Mouse (Mus musculus) adrenal gland, adult 18-20 months (tissue): ENCODE results near the gene Pabpn1. TPM values are rescaled to one million over a fixed set of nuclear protein-coding genes. Genes with fewer than 3 reads are reported as not detected.

Experiments used
- DNase-seq, 2 experiments: peaks; one replicate each; pipeline ENCODE4 v3.0.0; 2021 to 2022; ENCODE audit warnings: low spot score in 2 of 2
- long read RNA-seq, 2 experiments: library from polyadenylated mRNA; stranded (forward); transcript quantifications; one replicate each; pipeline ENCODE4 v2.0.0; 2021
- total RNA-seq, 2 experiments: library from RNA; stranded (reverse); gene quantifications; 1 replicate in 1 of 2; 2 replicates in 1 of 2; pipeline ENCODE4 v1.2.3; 2021

Pabpn1 gene
- total RNA-seq = 100 to 1,000 TPM; 137 to 177 TPM
- long read RNA-seq, experiment 1, transcript Pabpn1-201 (7 exons, 1,030 nt) = minor isoform, 24 of 82 reads
- long read RNA-seq, experiment 1, transcript Pabpn1-202 (6 exons, 1,761 nt) = major isoform, 40 of 82 reads
- long read RNA-seq, experiment 1, transcript Pabpn1-207 (5 exons, 1,775 nt) = minor isoform, 9 of 82 reads
- long read RNA-seq, experiment 1, partial matches to known transcripts = 5 of 82 reads
- long read RNA-seq, experiment 1, other reads (novel, unspliced or antisense) = 1 of 82 reads
- long read RNA-seq, experiment 2, transcript Pabpn1-201 (7 exons, 1,030 nt) = major isoform, 61 of 109 reads
- long read RNA-seq, experiment 2, transcript Pabpn1-207 (5 exons, 1,775 nt) = minor isoform, 8 of 109 reads
- long read RNA-seq, experiment 2, transcript Pabpn1-202 (6 exons, 1,761 nt) = minor isoform, 19 of 109 reads
- long read RNA-seq, experiment 2, partial matches to known transcripts = 2 of 109 reads
- long read RNA-seq, experiment 2, other reads (novel, unspliced or antisense) = 19 of 109 reads

DNA sequence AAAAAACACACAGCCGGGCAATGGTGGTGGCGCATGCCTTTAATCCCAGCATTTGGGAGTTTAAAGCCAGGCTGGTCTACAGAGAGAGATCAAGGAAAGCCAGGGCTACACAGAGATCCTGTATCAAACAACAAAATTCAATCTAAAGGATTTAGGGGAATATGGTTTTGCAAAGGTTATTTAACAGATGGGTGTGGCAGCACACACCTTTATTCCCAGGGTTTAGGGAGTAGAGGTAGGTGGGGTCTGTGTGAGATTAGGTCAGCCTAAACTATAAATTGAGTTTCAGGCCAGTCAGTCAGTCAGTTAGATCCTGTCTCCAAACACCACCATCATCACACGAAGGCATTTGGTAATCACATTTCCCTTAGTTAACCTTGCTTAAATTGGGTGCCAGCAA is at the start of gene Pabpn1:
Gene Pabpn1 (plus strand): TSS at position 301 of the 400 bp plus-strand sequence.
- DNase-seq = no peak

DNA sequence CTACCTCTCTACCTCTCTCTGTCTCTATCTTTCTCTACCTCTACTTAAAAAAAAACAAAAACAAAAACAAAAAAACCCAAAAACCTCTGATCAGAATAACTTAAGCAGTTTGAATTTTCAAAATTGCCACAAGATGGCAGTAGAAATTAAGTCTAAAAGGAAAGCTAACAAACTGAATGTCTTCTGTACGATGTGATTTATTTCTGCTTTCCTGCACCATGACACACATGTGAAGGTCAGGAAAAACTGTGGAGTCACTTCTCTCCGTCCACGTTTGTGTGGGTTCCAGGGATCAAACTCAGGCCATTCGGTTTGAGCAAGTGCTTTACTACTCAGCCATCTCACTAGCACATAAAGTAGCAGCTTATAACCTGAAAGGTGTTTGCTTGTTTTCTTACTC is 48.8 kb upstream of the Pabpn1 start:
- peak in 1 of 2 experiments; percentile 29 for DNase-seq

DNA sequence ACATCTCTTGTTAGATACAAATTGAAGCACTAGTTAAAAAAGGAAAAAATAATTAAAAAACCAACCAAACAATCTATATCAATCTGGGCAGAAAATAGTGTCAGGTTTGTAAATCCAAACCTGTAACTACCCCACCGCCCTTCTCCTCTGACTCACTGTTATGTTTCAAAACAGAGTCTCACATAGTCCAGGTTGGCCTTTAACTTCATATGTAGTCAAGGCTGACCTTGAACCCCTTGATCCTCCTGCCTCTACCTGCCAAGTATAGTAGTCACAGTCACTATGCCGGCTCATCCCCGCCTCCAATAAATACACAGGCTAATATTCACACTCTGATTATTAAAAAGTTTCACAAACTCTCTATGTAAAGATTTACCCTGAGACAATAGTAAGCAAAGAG is 36.6 kb upstream of the Pabpn1 start:
- no peak for DNase-seq

DNA sequence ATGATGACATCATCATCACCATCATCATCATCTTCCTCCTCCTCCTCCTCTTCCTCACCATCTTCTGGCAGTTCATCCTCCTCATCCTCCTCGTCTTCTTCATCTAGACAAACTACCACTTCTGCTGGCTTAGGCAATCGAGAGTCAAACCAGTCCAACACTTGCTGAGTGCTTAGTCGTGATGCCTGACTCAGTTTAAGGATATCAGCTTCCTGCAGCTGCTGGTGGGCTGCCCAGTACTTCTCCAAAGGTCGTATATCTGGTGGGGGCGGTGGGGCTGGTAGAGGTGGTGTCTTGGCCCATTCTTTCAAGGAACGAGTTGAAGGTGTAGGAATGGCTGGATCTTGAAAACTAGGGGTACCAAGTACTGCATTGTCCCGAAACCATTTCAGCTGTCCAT is 35.6 kb upstream of the Pabpn1 start:
- no peak for DNase-seq

DNA sequence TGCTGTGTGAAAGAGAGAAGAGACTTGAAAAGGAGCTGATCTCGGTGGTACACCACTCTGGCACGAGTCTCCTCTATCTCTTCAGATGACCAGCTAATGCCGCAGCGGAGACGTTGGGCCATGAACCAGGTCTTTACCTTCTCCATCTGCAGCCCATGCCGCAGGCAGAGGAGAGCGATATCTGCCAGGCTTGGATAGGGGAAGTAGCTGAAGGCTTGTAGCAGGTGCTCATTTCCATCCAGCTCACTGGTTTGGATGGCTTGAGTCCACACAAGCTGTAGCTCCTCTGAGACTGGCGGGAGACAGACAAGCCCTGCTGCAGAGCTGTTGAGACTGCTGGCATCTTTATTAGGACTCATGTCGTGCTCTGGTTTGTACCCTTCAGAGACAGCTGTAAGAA is 34.4 kb upstream of the Pabpn1 start:
- no peak for DNase-seq

DNA sequence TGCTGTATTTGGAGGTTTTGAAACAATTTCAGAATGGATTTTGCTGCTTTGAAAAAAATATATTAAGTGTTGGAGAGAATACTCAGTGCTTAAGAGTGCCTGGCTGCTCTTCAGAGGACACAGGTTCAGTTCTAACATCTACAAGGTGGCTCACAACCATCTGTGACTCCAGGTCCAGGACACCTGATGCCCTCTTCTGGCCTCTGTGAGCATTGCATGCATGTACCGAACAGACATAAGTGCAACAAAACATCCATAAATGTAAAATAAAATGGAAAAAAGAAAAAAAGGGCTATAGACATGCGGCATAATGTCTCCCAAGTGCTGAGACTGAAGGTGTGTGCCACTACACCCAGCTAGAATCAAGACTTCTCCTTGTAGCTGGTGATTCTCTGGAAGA is 31.8 kb upstream of the Pabpn1 start:
- DNase-seq = peak; percentile 43 to 65

DNA sequence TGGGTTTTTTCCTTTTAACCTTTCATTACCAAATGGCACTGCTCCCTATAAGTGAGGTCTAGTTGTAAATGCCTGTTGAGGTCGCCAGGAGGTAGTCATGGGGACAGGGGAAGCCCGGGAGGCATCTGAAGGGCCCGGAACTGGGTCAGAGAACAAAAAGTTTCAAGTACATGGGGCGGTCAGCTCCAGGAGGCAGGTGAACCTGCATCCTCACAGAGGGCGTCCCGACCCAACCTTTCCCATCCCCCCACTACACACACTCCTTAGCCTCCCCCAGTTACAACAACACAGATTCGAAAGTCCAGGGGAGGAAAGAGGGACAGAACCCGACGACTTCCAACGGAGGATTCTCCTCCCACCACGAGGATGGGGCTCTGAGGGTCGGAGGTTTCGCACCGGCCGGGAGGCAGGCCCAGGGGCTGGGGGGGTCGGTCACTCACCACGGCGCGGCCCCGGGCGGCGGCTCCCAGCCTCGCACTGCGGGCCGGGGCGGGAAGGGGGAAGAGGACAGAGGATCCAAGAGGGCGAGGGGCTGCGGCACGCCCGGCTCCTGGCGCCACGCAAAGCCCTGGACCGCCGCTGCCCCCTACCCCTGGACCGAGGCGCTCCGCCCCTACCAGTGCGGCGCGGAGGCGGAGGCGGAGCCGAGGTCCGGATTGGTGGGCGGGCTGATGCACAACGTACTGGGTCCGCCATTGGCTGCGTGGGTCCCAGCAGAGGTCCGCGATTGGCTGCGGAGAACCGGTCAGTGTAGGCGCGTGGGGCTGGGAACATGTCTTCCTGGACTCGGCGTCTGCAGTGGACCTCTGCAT is 28.6 kb upstream of the Pabpn1 start:
- DNase-seq = peak; percentile 84 to 85

DNA sequence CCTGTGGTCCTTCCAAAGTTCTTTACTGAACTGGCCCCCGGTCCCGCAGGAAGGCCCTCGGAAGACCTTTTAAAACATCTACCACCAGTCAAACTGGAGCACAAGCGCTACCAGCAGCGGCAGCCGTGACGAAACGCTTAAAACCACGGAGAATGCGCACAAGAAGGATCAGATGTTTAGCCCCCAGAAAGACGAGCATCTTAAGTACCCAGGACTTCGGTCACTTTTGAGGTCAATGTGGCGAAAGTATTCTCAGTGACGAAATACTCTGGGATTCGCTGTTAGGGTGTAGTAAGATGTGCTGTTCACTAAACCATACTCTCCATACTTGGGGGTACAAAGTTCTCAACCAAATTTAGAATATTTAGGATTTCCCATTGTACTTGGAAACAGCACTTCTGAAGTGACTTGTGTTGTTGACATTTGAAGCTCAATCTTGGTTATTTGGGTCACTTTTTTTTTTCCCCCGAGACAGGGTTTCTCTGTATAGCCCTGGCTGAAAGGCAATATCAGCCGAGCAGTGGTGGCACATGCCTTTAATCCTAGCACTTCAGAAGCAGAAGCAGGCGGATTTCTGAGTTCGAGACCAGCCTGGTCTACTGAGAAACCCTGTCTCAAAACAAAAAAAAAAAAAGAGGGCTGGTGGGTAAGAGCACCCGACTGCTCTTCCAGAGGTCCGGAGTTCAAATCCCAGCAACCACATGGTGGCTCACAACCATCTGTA is 27.8 kb upstream of the Pabpn1 start:
- DNase-seq = no peak

DNA sequence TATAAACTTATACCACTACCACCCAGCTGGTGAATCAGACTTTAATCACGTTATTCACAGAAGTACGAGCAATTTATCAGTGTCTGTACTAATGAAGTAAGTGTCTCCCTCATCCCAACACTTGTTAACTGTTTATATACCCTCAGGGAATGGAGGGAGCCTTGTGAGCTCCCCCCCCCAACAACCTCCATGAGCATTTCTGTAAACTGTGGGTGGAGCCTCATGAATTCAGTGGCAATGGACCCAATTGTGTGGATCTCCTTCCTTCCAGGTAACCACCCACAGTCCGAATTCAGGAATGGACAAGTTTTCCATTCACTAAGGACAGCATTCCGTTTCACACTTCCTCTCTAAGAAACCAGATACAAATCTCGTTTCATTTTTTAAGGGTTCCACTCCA is 26.7 kb upstream of the Pabpn1 start:
- no peak for DNase-seq

DNA sequence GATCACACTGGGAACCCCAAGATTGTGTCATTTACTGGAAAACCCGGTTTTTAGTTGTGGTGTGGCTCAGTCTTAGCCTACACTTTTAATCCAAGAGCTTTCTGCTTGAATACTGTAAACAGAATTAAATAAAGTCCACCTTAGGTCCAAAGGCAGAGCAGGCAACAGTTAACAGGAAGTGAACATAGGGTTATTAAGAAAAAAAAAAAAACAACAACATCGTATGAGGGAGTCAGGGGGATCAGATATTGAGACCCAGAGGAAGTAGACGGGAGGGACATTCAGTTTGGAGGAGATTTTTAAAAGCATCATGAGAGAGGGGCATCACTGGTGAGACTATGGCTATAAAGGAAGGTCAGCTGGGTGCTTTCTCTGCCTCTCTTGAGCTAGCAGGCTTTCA is 26.0 kb upstream of the Pabpn1 start:
- DNase-seq = no peak

DNA sequence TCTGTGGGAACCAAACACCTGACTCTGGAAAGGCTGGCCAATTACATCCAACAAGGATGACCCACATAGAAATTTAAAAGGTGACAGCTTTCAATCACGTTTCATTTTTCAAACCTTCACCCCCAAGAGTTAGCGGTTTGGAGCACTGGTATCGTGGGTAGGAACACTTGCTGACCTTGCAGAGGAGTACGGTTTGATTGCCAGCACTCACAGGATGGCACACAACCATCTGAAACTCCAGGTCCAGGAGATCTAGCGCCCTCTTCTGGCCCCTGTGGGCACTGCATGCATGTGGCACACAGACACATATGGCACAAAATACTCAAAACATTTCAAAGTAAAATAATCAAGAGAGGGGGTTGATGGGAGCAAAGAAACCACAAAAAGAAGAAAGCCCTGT is 25.4 kb upstream of the Pabpn1 start:
- no peak for DNase-seq

DNA sequence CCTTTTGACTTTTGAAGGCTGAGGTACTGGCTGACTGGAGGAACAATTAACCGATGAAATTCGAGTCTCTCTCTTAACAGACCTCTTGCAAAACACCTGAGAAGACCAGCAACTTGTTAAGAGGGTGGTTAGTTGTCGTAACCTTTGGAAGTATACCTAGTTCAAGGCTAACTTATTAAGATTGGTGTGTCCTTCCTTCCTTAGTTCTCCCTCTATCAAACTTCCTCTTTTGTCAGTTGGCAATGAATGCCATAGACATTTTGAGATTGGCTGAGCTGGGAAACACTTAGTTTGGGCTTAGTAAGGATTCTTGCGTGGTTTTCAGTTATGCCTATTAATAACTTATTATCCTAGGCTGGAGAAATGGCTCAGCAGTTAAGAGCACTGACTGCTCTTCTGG is 24.3 kb upstream of the Pabpn1 start:
- no peak for DNase-seq

DNA sequence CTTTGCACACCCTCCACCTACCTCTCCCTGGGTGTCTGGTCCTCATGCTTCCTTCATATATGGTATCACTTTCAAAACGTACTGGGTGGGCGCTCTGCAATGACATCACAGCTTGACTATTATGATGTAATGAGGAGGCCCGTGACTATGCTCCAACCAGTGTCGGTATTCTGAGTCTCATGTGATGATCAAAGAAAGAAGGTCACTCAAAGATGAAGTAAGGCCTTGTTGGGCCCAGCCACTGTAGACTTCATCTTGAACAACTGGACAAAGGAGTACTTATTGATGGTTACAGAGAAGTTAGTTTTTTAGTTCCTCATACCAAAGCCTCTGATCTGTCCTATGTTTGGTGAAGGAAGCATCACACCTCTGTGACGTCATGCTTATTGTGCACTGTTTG is 21.4 kb upstream of the Pabpn1 start, which contains the start of gene Homez:
Gene Homez (minus strand): TSS at position 101 of the 400 bp plus-strand sequence.
- no peak for DNase-seq

DNA sequence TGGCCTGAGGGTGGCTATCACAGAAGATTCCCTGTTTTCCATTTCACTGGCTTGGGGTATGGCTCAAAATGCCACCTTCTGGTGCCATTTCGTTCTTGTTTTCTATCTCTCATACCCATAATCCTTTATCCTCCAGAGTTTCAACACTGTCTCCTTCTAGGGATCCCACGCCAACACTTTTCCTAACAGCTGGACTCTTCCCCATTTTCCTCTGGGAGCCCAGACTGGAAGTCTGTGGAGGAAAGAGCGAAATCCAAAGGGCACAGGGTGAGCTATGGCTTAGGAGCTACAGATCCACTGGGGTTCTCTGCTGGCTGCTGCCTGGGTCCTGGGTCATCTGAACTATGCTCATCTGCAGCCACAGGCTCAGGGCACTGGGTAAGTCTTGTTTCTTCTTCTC is 18.1 kb upstream of the Pabpn1 start:
- DNase-seq = no peak

DNA sequence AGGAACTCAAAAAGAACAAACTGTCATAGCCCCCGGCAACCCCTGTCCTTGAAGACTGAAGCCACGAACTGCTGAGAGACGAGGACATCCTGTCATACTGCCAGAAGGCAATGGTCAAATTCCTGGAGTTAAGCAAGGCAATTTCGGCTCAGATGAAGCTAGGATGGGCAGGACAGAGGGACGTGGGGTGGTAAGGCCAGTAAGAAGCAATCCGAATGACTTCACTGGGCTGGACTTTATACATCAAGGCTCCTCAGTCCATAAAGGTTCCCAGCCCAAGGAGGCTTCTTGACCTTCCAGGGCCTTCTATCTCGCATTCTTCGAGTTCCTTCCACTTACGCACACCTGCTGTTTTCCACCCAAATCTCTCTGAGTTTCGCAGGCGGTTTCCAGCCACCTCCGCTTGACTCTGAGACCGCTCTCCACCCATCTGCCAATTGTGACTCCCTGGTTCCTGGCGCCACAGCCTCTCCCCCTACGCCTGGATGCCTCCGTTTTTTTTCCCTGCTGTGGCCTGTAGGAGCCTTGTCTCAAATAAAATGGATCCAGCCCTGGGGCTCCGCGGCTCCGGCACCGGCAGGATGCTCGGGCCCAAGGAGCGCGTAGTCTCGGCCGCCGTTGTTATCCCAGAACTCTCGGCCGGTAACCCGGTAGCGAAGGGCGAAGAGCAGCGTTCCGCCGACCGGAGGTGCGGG is 16.3 kb upstream of the Pabpn1 start:
- DNase-seq = peak in 1 of 2 experiments; percentile 29

DNA sequence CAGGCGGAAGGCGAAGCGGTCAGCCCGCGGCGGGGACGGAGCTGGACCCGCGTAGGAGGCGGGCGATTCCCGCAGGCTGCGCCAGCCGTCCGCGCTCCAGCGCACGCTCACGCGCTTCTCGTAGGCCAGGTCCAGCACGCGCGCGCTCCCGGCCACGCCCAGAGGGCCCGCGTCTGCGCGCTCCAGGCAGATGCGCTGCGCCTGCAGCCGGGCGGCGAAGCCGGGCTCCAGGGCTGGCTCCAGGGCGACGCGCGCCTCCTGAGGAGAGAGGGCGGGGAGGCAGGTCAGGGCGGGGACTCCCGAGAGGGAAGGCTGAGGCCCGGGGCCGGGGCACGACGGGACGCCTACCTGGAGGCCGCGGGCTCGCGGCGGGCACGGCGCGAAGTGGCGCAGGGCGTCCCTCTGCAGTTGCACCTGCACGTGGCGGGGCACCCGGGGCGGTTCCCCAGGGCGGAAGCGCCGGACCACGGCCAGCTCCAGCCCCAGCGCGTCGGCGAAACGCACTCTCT is 15.7 kb upstream of the Pabpn1 start:
- DNase-seq = peak; percentile 88

DNA sequence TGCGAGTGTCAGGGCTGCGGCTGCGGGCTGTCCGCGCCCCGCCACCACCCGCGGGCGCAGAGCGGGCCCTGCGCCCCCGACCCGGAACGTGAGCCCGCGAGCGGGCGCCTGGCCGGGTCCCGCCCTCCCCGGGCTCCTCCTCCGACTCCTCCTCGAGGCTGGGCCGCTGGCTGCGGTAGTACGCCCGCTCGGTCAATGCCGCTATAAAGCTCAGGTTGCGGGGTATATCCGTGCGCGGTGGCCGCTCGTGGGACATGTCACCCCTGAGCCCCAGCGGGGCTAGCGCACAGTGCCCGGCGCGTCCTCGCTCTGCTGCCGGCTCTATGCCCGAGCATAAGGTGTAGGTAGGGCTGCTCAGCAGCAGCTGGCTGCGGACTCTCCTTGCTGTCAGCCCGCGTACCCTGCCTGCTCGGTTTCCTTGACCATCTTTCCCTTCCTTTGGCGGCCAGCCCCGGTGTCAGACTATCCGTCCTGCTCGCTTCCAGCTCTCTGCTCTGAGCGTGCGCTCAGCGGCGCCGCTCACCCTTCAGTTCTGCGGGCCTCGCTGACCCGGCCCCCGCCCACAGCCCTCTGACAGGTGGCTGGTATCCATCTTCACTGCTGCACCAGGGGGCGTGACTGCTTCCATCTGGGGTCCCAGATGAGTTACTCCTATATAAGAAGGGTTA is 15.1 kb upstream of the Pabpn1 start, which contains the start of gene Ppp1r3e:
Gene Ppp1r3e (minus strand): TSS at position 503 of the 668 bp plus-strand sequence.
- DNase-seq = peak; percentile 71 to 80

DNA sequence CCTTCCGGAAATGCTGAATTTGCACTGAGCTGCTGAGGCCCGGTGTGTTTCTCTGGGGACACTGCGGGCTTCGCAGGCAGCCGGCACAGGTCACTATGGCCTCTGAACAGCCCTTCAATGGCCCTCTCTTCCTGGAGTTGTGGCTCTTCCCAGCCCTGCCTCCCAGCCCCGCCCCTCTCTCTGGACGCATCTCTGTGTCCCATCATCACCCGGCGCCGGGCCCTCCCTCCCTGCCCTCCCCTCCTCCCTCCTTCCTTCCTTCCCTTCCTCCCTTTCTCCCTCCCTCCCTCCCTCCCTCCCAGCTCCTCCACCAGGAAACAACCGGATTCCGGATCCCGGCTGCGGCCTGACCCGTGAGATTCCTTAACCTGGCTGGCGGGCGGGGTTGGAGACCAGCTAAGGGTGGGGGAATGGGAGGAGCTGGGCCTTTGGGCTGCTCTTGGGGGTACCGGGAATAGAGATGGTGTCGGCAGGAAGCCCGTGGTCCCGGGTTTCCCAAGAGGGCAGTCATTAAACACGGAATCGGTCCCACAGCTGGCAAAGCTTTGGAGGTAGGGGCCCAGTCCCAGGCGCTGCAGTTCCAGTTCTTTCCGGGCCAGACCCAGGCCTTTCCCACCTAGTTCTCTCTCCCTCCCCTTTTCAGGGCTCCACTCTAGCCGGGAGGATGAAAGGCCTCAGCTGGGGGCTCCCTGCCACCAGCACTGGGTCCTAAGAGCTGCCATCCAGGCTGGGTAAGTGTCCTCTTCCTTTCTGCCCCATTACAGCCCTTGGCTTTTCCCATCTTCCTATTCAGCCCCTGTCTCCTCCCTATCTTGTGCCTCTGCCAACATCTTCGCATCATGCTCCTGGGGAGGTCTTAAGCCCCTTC is 8.9 kb upstream of the Pabpn1 start, which contains the start of the genes Bcl2l2 and Gm20521:
Gene Bcl2l2 (plus strand): TSS at position 224 of the 868 bp plus-strand sequence.
Gene Gm20521 (plus strand): TSS at position 288 of the 868 bp plus-strand sequence.
- peak; percentile 72 to 74 for DNase-seq
